13 mouse cellular contexts compared by ENCODE assay signal in genomic region chr12:83143071-83143470, GRCm38 (mm10).
DNase-seq lines count a peak whose midpoint lies in the region; ATAC-seq and TF ChIP-seq lines count a peak whose summit lies in the region.
"Had no signal": no experiment of that assay in that cellular context is flagged by ENCODE, and none has a peak within 500 bp of the region (broad histone marks: within the 10 kb centered on the region; RNA-seq: fewer than 3 reads in every experiment).

No protein-coding gene starts in this region.

- DNase-seq in cerebellum, adult 11 months = peak; percentile 79
- DNase-seq in layer of hippocampus, adult 2 months (ENCODE audit: low spot score in 2 of 2) = no peak
- DNase-seq in layer of hippocampus, adult 8-10 months (ENCODE audit: low spot score in 2 of 2) = no peak
- DNase-seq in testis, postnatal 14 days (ENCODE audit: low spot score) = no peak
- DNase-seq: adrenal gland, postnatal 10 days; gastrocnemius, postnatal 25 days had no signal

- H3K27ac ChIP-seq in layer of hippocampus, adult 2 months = peak overlapping the region; percentile 36; the same call in 1 of the 2 replicates
- H3K27ac ChIP-seq: kidney, postnatal 0 days; limb, embryonic 13.5 days; stomach, postnatal 0 days had no signal

- no peak for ATAC-seq in cerebellum, adult (ENCODE audit: insufficient number of reproducible peaks, low FRiP score, low TSS enrichment)
- peak; percentile 74 for ATAC-seq in common myeloid progenitor, adult 5-6 weeks (replicated peaks; ENCODE audit: low read depth, poor library complexity, severe bottlenecking)
- ATAC-seq in megakaryocyte progenitor cell, adult 5-6 weeks (replicated peaks; ENCODE audit: poor library complexity) = peak; percentile 87
- no peak for ATAC-seq in inflammation-experienced regulatory T-cells, adult 6 months

- H3K4me3 ChIP-seq in layer of hippocampus, adult 2 months = no peak overlapping the region
- H3K4me3 ChIP-seq: limb, embryonic 13.5 days had no signal

- no peak for TF ChIP-seq CTCF in layer of hippocampus, adult 2 months (conservative IDR thresholded peaks at IDR 0.05)

Comparison
In these comparisons a context has a peak if more than half of its experiments do, and no peak if none do; other contexts are left out.
1. ATAC-seq: peak in common myeloid progenitor, adult 5-6 weeks (single experiment) and megakaryocyte progenitor cell, adult 5-6 weeks (single experiment); none in cerebellum, adult (single experiment) and inflammation-experienced regulatory T-cells, adult 6 months (single experiment).